Comparison of ENCODE assay signal across 26 mouse cellular contexts in the genomic region with DNA sequence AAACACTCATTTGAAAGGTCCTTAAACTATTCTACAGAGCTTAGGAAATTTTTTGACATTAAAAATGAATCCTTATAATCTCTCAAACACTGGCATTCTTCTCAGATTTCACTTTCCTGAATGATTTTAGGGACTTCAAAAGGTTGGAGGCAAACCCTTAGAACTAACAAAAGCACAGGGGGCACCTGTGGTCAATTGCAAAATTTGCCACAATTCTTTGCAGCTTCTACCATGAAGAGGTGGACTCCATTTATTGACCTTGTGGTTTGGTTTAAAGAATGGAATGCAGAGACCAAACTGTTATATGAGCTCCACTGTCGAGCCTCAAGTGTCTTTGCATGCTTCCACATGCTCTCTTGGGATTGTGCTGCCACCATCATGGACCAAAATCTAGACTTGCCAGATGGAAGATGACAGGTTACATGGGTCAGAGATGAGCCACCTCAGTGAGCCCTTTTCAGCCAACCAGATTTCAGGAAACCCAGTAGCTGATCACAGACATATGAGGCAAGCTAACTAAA.
"Had no signal": no experiment of that assay in that cellular context is flagged by ENCODE, and none has a peak within 500 bp of the region (broad histone marks: within the 10 kb centered on the region; RNA-seq: fewer than 3 reads in every experiment).

No protein-coding gene starts in this region.

- H3K4me1 ChIP-seq: heart, embryonic 10.5 days; heart, embryonic 12.5 days; hindbrain, embryonic 10.5 days; hindbrain, embryonic 12.5 days; intestine, embryonic 15.5 days; limb, embryonic 15.5 days; liver, embryonic 12.5 days had no signal

- ATAC-seq: hindbrain, embryonic 16.5 days; inflammation-experienced regulatory T-cells, adult 6 months; intestine, embryonic 15.5 days; intestine, postnatal 0 days; liver, embryonic 12.5 days had no signal

- H3K4me3 ChIP-seq: gastrocnemius, adult 2 months; heart, adult 2 months; heart, embryonic 10.5 days; heart, embryonic 12.5 days; hindbrain, embryonic 10.5 days; hindbrain, embryonic 12.5 days; intestine, embryonic 15.5 days; layer of hippocampus, adult 2 months; left cerebral cortex, adult 2 months; limb, embryonic 13.5 days; limb, embryonic 15.5 days; liver, embryonic 12.5 days had no signal

- H3K9me3 ChIP-seq: heart, embryonic 10.5 days; heart, embryonic 12.5 days; hindbrain, embryonic 10.5 days; hindbrain, embryonic 12.5 days; intestine, embryonic 15.5 days; limb, embryonic 13.5 days; limb, embryonic 15.5 days; liver, embryonic 12.5 days had no signal

- H3K36me3 ChIP-seq: heart, embryonic 10.5 days; heart, embryonic 12.5 days; hindbrain, embryonic 10.5 days; hindbrain, embryonic 12.5 days; intestine, embryonic 15.5 days; limb, embryonic 13.5 days; limb, embryonic 15.5 days; liver, embryonic 12.5 days had no signal

- H3K4me2 ChIP-seq: heart, embryonic 12.5 days; hindbrain, embryonic 12.5 days; hindbrain, embryonic 14.5 days; intestine, embryonic 15.5 days; limb, embryonic 13.5 days; limb, embryonic 15.5 days; liver, embryonic 12.5 days had no signal

- DNase-seq: gastrocnemius, adult 2 months; gastrocnemius, postnatal 10 days; gastrocnemius, postnatal 25 days; heart, adult 2 months; heart, postnatal 10 days; heart, postnatal 4 days; kidney, adult 18-20 months; kidney, adult 8-10 months; kidney, postnatal 10 days; kidney, postnatal 25 days; kidney, postnatal 4 days; left cerebral cortex, postnatal 4 days had no signal

- H3K27me3 ChIP-seq: heart, embryonic 12.5 days; intestine, embryonic 15.5 days; limb, embryonic 13.5 days; limb, embryonic 15.5 days; liver, embryonic 12.5 days had no signal

- H3K9ac ChIP-seq: heart, embryonic 12.5 days; hindbrain, embryonic 12.5 days; hindbrain, embryonic 14.5 days; intestine, embryonic 15.5 days; limb, embryonic 13.5 days; limb, embryonic 15.5 days; liver, embryonic 12.5 days had no signal

- H3K27ac ChIP-seq: gastrocnemius, adult 2 months; heart, adult 2 months; heart, embryonic 10.5 days; hindbrain, embryonic 10.5 days; hindbrain, embryonic 12.5 days; hindbrain, embryonic 14.5 days; intestine, embryonic 15.5 days; layer of hippocampus, adult 2 months; left cerebral cortex, adult 2 months; limb, embryonic 13.5 days; limb, embryonic 15.5 days; liver, embryonic 12.5 days had no signal
